In the genomic region with DNA sequence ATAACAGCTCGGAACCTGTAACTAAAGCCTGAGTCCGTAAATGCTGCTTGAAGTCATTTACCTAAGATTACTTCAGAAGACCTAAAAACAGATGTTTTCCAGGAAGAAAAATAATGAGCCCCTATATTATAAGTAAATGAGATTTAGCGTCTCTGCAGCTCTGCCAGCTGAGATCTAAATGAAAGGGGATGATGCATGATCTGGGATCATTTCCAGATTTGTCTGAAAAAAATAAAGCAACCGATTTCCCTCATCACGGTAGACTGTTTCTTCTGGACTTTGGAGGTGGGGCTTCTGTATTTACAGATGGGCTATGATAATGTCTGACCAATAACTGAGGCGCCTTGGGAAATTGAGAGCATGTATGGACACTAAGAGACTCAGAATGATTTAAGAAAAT, we compare ENCODE assay signal across 23 mouse cellular contexts. TPM values are rescaled to one million over a fixed set of nuclear protein-coding genes. Genes with fewer than 3 reads are reported as not detected.
"Had no signal": no experiment of that assay in that cellular context is flagged by ENCODE, and none has a peak within 500 bp of the region (broad histone marks: within the 10 kb centered on the region; RNA-seq: fewer than 3 reads in every experiment).

No protein-coding gene starts in this region.

- H3K4me3 ChIP-seq: limb, embryonic 13.5 days; liver, embryonic 13.5 days; megakaryocyte, embryonic 14.5 days; midbrain, embryonic 10.5 days; midbrain, embryonic 13.5 days; myocyte; neural tube, embryonic 13.5 days; stomach, embryonic 15.5 days had no signal

- ATAC-seq: midbrain, embryonic 13.5 days; midbrain, embryonic 16.5 days had no signal

- H3K4me1 ChIP-seq: liver, embryonic 13.5 days; megakaryocyte, embryonic 14.5 days; midbrain, embryonic 10.5 days; midbrain, embryonic 13.5 days; neural tube, embryonic 13.5 days; stomach, embryonic 15.5 days had no signal

- DNase-seq: kidney, postnatal 10 days; kidney, postnatal 36 days; left cerebral cortex, postnatal 4 days; liver, embryonic 13.5 days; lung, adult 2 months; retina, postnatal 1 day; right cerebral cortex, postnatal 25 days; spleen, adult 18-20 months; thymus, postnatal 25 days had no signal

- H3K9me3 ChIP-seq: limb, embryonic 13.5 days; liver, embryonic 13.5 days; megakaryocyte, embryonic 14.5 days; midbrain, embryonic 10.5 days; midbrain, embryonic 13.5 days; neural tube, embryonic 13.5 days; stomach, embryonic 15.5 days had no signal

- H3K9ac ChIP-seq: limb, embryonic 13.5 days; liver, embryonic 13.5 days; midbrain, embryonic 13.5 days; neural tube, embryonic 13.5 days; stomach, embryonic 15.5 days had no signal

- H3K27ac ChIP-seq: limb, embryonic 13.5 days; liver, embryonic 13.5 days; macrophage; midbrain, embryonic 10.5 days; midbrain, embryonic 13.5 days; neural tube, embryonic 13.5 days; stomach, embryonic 15.5 days had no signal

- H3K36me3 ChIP-seq: limb, embryonic 13.5 days; liver, embryonic 13.5 days; midbrain, embryonic 10.5 days; neural tube, embryonic 13.5 days; stomach, embryonic 15.5 days had no signal

- H3K4me2 ChIP-seq: limb, embryonic 13.5 days; liver, embryonic 13.5 days; midbrain, embryonic 13.5 days; neural tube, embryonic 13.5 days; stomach, embryonic 15.5 days had no signal

- H3K27me3 ChIP-seq: limb, embryonic 13.5 days; liver, embryonic 13.5 days; megakaryocyte, embryonic 14.5 days; midbrain, embryonic 13.5 days; neural tube, embryonic 13.5 days; stomach, embryonic 15.5 days had no signal

RNA-seq across cellular contexts. Expression of gene Gabrg2, which starts 20.5 kb away (rescaled TPM):
- polyA plus RNA-seq: kidney, embryonic 14.5 days; liver, adult 2 months; liver, embryonic 16.5 days; lung, adult 2 months; macrophage; thymus, postnatal 0 days; urinary bladder, adult 2 months had no signal
